Mouse (Mus musculus): ENCODE measurements around the gene Gpr61.

DNA sequence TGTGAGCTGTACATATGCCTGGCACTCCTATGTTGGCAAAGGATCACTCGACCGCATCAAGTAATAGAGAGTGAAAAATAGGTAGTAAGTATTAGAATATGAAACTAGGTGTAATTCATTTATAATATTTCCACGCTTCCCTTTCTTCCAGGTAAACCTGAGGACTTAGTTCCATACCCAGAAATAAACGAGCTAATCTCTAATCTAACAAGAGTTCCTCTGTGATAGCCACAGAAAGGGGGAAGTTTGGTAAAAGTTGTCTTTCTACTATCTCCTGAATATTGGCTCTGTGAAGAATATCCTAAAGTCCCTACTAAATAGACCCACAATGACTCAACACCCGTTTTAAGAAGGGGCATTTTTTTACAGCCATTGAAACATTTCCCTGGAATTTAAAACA, 8.0 kb downstream of the Gpr61 start:
- TF ChIP-seq CTCF (conservative IDR thresholded peaks at IDR 0.05; ENCODE audit: low read length) (no peak), POU5F1 (IDR thresholded peaks at IDR 0.05; ENCODE audit: borderline replicate concordance, low read length) (no peak), NANOG (IDR thresholded peaks at IDR 0.05; ENCODE audit: borderline replicate concordance, low read length) (no peak)
